Mouse (Mus musculus): ENCODE results near the gene Gm3376.
"Not testable (repeated sequence)": the region's sequence is repeated elsewhere in the genome, so short reads cannot be mapped to it uniquely, and the experiment has no call there.

Gene Gm3376

DNA sequence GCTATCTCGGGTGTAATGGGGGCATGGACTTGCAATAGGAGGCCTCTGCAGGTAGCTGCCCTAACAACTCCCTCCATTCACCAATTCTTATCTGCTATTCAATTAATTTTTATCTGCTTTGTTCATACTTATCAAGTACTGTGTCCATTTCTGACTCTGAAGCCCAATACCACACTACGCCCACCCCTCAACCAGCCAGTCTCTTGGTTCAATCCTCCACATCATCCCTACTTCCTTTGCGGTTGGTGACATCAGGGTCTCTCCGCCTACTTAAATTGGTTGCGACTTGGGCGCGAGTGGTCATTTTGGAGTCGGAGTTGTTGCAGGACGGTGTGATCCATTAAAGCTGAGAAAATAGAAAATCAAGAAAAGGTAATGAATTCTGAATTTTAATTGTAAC, at the start of gene Gm3376:
Gene Gm3376 (plus strand): TSS at position 301 of the 400 bp plus-strand sequence.
- DNase-seq (ENCODE audit: low read depth), result not testable (repeated sequence)

All from c-Kit-positive CD71-negative TER-119-negative erythroid progenitor cells, embryonic 14.5 days (primary cell).